Mouse (Mus musculus) gastrocnemius, postnatal 36 days (tissue): ENCODE results near the gene Ptpn6. TPM values are rescaled to one million over a fixed set of nuclear protein-coding genes. Genes with fewer than 3 reads are reported as not detected.

Experiments used
- DNase-seq, 2 experiments: peaks; one replicate each; pipeline ENCODE4 v3.0.0; 2022
- intact Hi-C: fragments of 180-260 bp; cut with DNase I; formaldehyde crosslinking; loops from one replicate; pipeline ENCODE4 v1.15.1; 2025
- long read RNA-seq, 2 experiments: library from polyadenylated mRNA; stranded (forward); transcript quantifications; one replicate each; pipeline ENCODE4 v2.0.0; 2021
- total RNA-seq, 2 experiments: library from RNA; stranded (reverse); gene quantifications; 2 replicates each; pipeline ENCODE4 v1.2.3; 2021

Ptpn6 gene
- 1 to 10 TPM in 1 of 2 experiments, under 1 TPM in 1; 0.64 to 2.5 TPM for total RNA-seq
- long read RNA-seq, experiment 1, partial matches to known transcripts = 1 of 1 reads
- long read RNA-seq, experiment 1, other reads (novel, unspliced or antisense) = 0 of 1 reads
- long read RNA-seq, experiment 2, partial matches to known transcripts = 0 of 1 reads
- long read RNA-seq, experiment 2, other reads (novel, unspliced or antisense) = 1 of 1 reads

GRCm38 (mm10) chr6:124738511-124739023 lies at the start of gene Ptpn6:
Ptpn6 (minus strand) TSS chr6:124738714.
- DNase-seq = no peak
- intact Hi-C loops = loop anchor here (5.0 kb wide), 2 partner anchors 96 to 171 kb away; no protein-coding TSS in a partner anchor

DNA sequence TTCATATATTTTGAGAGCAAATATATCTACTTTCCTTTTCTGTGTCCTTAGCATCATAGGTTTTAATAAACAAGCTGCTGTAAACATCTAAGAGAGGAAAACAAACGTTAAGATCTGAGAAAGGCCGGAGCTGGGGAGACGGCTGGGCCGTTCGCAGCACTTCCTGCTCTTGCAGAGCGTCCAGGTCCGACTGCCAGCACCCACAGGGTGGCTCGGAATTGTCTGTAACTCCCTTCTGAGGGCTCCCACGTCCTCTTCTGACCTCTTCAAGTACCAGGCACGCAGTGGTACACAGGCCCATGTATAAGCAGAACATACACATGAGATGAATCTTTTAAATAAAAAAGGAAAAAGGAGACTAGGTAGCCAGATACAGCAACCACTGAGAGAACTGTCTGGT lies 49.2 kb upstream of the Ptpn6 start:
- DNase-seq = no peak
- intact Hi-C loops = no loop called here

DNA sequence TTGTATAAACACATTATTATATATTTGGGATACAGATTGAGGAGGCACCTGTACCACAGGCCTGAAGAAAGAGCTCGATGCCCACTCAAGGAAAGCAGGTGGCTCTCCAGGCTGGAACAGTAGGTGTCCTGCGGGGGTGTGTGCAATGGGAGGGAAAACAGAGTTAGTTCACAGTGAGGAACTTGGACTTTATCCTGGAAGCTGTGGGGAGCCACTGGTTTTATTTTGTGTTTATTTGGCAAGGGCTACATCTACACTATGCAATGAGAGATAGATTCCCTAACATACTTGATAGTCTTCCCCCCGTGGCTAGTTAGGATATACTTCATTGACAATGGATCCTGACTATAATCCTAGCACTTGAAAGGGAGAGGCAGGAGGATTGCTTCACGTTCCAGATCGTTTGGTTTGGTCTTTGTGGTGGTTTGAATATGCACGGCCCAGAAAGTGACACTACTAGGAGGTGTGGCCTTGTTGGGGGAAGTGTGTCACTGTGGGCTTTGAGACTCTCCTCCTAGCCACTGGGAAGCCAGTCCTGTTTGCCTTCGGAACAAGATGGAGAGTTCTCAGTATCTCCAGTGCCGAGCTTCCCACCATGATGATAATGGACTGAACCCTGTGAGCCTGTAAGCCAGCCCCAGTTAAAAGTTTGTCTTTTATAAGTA lies 48.4 kb upstream of the Ptpn6 start:
- intact Hi-C loops = no loop called here
- DNase-seq = no peak

- intact Hi-C loops = no loop called here
- DNase-seq = no peak
These were observed 43.9 kb upstream of the Ptpn6 start for GRCm38 (mm10) chr6:124782436-124782835.

DNA sequence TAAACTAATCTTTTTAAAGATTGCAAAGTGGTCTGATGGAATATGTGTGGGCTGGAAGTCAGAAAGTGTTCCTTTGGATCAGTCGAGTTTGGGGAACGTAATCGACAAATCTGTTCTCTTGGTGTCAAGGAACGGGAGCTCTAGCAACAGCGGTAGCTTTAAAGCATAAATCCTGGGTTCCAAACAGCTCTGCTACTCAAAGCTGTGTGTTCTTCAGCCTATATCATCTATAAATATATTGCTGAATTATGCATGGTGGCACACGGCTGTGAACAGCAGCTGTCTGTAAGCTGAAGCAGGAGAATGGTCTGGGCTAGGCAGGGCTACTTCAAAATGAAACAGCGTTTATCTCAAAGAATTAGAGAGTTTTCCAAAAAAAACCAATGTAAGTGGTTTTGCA lies 42.4 kb upstream of the Ptpn6 start:
- no peak for DNase-seq
- intact Hi-C loops = no loop called here

DNA sequence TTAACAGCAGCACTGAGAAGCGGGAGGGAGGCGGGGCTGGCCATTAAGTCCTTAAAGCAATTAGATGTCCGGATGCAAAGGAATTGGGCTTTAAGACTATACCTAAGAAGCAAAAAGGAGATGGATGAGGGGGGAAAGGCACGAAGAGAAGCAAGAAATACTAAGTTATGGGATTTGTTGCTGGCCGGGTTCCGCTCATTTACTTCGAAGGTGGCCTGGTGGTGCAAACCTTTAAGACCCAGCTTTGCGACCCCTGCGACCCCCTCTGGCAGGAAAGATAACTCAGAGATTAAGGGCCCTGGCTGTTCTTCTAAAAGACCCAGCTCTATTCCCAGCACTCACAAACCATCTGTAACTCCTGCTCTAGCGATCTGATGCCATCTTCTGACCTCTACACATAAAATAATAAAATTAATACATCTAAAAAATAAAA lies 41.5 kb upstream of the Ptpn6 start:
- no peak for DNase-seq
- intact Hi-C loops = no loop called here

DNA sequence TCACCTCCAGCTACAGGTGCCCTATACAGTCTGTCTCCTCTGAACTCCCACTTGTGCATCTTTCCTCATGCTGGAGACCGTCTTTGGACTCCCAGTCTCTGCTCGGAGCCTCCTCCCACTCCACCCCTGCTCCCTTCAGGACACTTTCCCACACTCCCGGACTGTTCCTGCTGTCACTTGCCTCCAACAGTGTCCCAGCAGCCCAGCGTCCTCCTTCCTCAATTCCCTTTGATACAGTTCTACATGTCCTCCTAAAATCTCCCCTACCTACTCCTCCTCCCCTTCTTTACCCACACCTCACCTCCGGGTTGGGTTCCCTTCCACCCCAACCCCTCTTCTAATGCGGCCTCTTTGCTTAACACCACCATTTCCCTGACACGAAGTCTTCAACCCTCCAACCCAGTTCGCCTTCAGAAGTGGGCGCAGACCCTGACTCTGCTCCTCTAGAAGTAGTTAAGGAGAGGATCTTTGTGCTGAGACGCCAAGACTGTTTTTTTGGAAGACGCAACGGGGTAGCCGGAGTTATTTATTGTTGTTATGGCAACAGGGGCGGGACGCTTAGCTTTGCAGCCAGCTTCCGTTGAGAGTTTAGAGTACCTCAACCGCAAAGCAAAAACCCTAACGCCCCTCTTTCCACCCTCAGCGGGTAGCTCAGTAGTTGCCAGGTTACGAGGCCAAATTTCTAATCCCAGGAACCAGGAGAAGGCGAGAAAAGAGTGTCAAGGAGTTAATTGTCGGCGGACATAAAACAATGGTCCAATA lies 40.9 kb upstream of the Ptpn6 start, which contains the start of gene Lrrc23:
Lrrc23 (minus strand) TSS at position 506 of the 762 bp plus-strand sequence.
- intact Hi-C loops = no loop called here
- DNase-seq = no peak

GRCm38 (mm10) chr6:124770511-124770910 lies 32.0 kb upstream of the Ptpn6 start:
- intact Hi-C loops = no loop called here
- no peak for DNase-seq

GRCm38 (mm10) chr6:124770013-124770412 lies 31.5 kb upstream of the Ptpn6 start:
- no peak for DNase-seq
- intact Hi-C loops = no loop called here

GRCm38 (mm10) chr6:124769101-124769765 lies 30.7 kb upstream of the Ptpn6 start, which contains the start of gene Eno2:
Eno2 (minus strand) TSS chr6:124769673.
- intact Hi-C loops = loop anchor here (10.0 kb wide), 1 partner anchor 264 kb away; no protein-coding TSS in a partner anchor
- DNase-seq = no peak

- no peak for DNase-seq
- intact Hi-C loops = loop anchor here (10.0 kb wide), 1 partner anchor 264 kb away; no protein-coding TSS in a partner anchor
These were observed 30.2 kb upstream of the Ptpn6 start for GRCm38 (mm10) chr6:124768704-124769044.

DNA sequence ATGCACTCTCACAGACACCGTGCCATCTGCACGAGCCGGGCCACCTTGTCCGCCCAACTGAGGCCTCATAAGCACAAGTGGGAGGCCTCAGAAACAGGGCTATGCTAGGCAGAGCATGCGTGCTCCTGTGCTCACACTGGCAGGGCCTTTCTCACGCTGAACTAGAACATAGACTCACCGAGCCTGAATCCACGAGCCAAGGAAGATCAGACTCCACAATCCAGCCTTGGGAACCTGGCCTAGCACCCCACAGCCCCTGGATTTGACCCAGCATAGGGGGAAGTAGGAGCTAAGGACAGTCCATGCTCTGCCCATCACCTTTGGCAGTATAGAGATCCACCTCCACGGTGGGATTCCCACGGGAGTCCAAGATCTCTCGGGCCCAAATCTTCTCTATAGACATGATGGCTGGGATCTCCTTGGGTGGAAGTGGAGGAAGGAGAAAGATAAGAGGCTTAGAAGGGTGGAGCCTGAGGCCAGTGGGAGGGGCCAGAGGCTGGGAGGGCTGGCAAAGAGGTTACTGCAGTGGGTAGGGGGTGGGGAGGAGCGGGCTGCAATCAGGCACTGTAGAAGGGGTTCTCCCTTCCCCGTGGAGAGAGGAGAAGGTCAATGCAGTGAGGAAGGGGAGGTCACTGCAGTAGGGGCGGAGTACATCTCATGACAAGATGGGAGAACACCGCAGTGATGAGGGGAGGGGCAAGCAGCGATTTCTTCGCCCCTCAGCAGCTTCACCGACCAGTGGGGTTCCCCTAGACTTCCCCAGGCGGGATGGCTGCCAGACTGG lies 29.6 kb upstream of the Ptpn6 start:
- no peak for DNase-seq

GRCm38 (mm10) chr6:124767536-124767919 lies 29.0 kb upstream of the Ptpn6 start:
- no peak for DNase-seq
- intact Hi-C loops = loop anchor here (10.0 kb wide), 1 partner anchor 263 kb away; no protein-coding TSS in a partner anchor

More for the DNA sequence above, 29.6 kb upstream of the Ptpn6 start:
- intact Hi-C loops = loop anchor here (10.0 kb wide), 1 partner anchor 263 kb away; no protein-coding TSS in a partner anchor

GRCm38 (mm10) chr6:124765951-124766350 lies 27.4 kb upstream of the Ptpn6 start:
- DNase-seq = no peak
- intact Hi-C loops = loop anchor here (10.0 kb wide), 1 partner anchor 261 kb away; no protein-coding TSS in a partner anchor

DNA sequence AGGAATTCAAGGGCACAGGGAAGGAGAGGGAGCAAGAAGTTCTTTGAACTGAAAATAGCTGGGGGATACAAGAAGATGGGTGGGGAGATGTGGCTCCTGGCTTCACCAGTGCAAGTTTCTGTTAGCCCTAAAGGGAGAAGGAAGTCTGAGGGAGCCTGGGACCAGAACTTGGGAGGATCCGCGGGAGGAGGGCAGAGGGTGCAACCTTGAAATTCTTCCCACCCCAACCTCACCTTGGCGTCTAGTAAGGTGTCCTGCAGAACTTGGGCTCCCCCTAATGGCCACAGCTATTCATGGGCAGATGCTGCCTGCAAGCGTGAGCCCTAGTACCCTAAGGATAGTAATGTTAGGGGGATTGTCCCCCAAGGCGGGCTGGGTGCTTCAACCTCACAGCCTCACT lies 20.7 kb upstream of the Ptpn6 start:
- intact Hi-C loops = loop anchor here (2.0 to 5.0 kb wide), 4 partner anchors 47 to 187 kb away; partner anchors contain the start of genes C1rb, Emg1, Lpcat3 and Phb2
- DNase-seq = peak; percentile 72 to 80

- intact Hi-C loops = loop anchor here (2.0 to 5.0 kb wide), 4 partner anchors 47 to 187 kb away; partner anchors contain the start of genes C1rb, Emg1, Lpcat3 and Phb2
- no peak for DNase-seq
These were observed 20.3 kb upstream of the Ptpn6 start for GRCm38 (mm10) chr6:124758849-124759232.

- intact Hi-C loops = loop anchor here (2.0 to 5.0 kb wide), 4 partner anchors 46 to 186 kb away; partner anchors contain the start of genes C1rb, Emg1, Lpcat3 and Phb2
- DNase-seq = peak; percentile 40 to 53
These were observed 19.7 kb upstream of the Ptpn6 start for GRCm38 (mm10) chr6:124757909-124758848.

- DNase-seq = no peak
- intact Hi-C loops = loop anchor here (5.0 kb wide), 3 partner anchors 45 to 185 kb away; partner anchors contain the start of genes C1rb, Emg1, Lpcat3 and Phb2
These were observed 18.9 kb upstream of the Ptpn6 start for GRCm38 (mm10) chr6:124757351-124757880.
